Mouse (Mus musculus): ENCODE measurements around the gene Taf5.

The Taf5 gene

GRCm38 (mm10) chr19:47067096-47067882 is at the start of gene Taf5:
Taf5 (plus strand) TSS chr19:47067746.
- peak; percentile 95 for DNase-seq (ENCODE audit: low read depth, low spot score)

- DNase-seq (ENCODE audit: low read depth, low spot score) = no peak
Observed at GRCm38 (mm10) chr19:47017831-47018230, 49.7 kb upstream of the Taf5 start.

GRCm38 (mm10) chr19:47018330-47018729 is 49.2 kb upstream of the Taf5 start:
- no peak for DNase-seq (ENCODE audit: low read depth, low spot score)

- DNase-seq (ENCODE audit: low read depth, low spot score) = no peak
Observed at GRCm38 (mm10) chr19:47019326-47019725, 48.2 kb upstream of the Taf5 start.

- DNase-seq (ENCODE audit: low read depth, low spot score) = no peak
Observed at GRCm38 (mm10) chr19:47022709-47023108, 44.8 kb upstream of the Taf5 start.

- DNase-seq (ENCODE audit: low read depth, low spot score) = no peak
Observed at GRCm38 (mm10) chr19:47023546-47023945, 44.0 kb upstream of the Taf5 start.

GRCm38 (mm10) chr19:47024954-47025353 is 42.6 kb upstream of the Taf5 start:
- no peak for DNase-seq (ENCODE audit: low read depth, low spot score)

- no peak for DNase-seq (ENCODE audit: low read depth, low spot score)
Observed at GRCm38 (mm10) chr19:47026513-47026912, 41.0 kb upstream of the Taf5 start.

GRCm38 (mm10) chr19:47029796-47030195 is 37.8 kb upstream of the Taf5 start:
- DNase-seq (ENCODE audit: low read depth, low spot score) = no peak

- no peak for DNase-seq (ENCODE audit: low read depth, low spot score)
Observed at GRCm38 (mm10) chr19:47031770-47032169, 35.8 kb upstream of the Taf5 start.

GRCm38 (mm10) chr19:47034916-47035315 is 32.6 kb upstream of the Taf5 start:
- DNase-seq (ENCODE audit: low read depth, low spot score) = no peak

- no peak for DNase-seq (ENCODE audit: low read depth, low spot score)
Observed at GRCm38 (mm10) chr19:47036596-47036995, 30.9 kb upstream of the Taf5 start.

- DNase-seq (ENCODE audit: low read depth, low spot score) = no peak
Observed at GRCm38 (mm10) chr19:47040720-47041473, 26.6 kb upstream of the Taf5 start.

- DNase-seq (ENCODE audit: low read depth, low spot score) = no peak
Observed at GRCm38 (mm10) chr19:47043608-47044007, 23.9 kb upstream of the Taf5 start.

GRCm38 (mm10) chr19:47046343-47046742 is 21.2 kb upstream of the Taf5 start:
- DNase-seq (ENCODE audit: low read depth, low spot score) = no peak

- DNase-seq (ENCODE audit: low read depth, low spot score) = no peak
Observed at GRCm38 (mm10) chr19:47047236-47047833, 20.2 kb upstream of the Taf5 start.

- DNase-seq (ENCODE audit: low read depth, low spot score) = no peak
Observed at GRCm38 (mm10) chr19:47049061-47049460, 18.5 kb upstream of the Taf5 start.

GRCm38 (mm10) chr19:47049840-47050239 is 17.7 kb upstream of the Taf5 start:
- DNase-seq (ENCODE audit: low read depth, low spot score) = no peak

GRCm38 (mm10) chr19:47050271-47051032 is 17.1 kb upstream of the Taf5 start, which contains the start of gene Pcgf6:
Pcgf6 (minus strand) TSS chr19:47050906.
- DNase-seq (ENCODE audit: low read depth, low spot score) = no peak

- no peak for DNase-seq (ENCODE audit: low read depth, low spot score)
Observed at GRCm38 (mm10) chr19:47052927-47053326, 14.6 kb upstream of the Taf5 start.

- DNase-seq (ENCODE audit: low read depth, low spot score) = no peak
Observed at GRCm38 (mm10) chr19:47053471-47053870, 14.1 kb upstream of the Taf5 start.

- no peak for DNase-seq (ENCODE audit: low read depth, low spot score)
Observed at GRCm38 (mm10) chr19:47057684-47058083, 9.9 kb upstream of the Taf5 start.
